Mouse (Mus musculus) cerebellum, postnatal 14 days (tissue): ENCODE results near the gene Mettl6.

Source experiments
- DNase-seq, 2 experiments: peaks; one replicate each; pipeline ENCODE4 v3.0.0; 2021; ENCODE audit warnings: mixed read lengths in 2 of 2

Mettl6 gene

DNA sequence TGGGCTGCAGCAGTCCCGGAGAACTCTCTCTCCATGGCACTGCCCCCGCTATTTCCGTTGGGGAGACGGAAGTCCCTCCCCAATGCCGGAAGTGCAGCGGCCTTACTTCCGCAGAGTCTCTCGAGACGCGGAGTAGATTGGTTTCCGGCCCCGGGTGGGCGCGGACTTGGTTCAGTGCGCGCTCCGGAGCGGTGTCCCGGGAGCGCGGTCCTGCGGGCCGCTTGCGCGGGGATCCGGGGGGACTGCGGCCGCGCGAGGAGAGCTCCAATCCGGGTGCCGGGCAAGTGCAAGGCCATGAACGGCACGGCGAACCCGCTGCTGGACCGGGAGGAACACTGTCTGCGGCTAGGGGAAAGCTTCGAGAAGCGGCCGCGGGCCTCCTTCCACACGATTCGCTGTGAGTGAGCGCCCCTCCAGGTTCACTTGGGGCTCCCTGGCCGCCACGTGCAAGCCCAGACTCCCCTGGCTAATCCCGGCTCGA, at the start of gene Mettl6:
Gene Mettl6 (minus strand): TSS at position 66 of the 481 bp plus-strand sequence.
- DNase-seq, result peak; percentile 89 to 91

DNA sequence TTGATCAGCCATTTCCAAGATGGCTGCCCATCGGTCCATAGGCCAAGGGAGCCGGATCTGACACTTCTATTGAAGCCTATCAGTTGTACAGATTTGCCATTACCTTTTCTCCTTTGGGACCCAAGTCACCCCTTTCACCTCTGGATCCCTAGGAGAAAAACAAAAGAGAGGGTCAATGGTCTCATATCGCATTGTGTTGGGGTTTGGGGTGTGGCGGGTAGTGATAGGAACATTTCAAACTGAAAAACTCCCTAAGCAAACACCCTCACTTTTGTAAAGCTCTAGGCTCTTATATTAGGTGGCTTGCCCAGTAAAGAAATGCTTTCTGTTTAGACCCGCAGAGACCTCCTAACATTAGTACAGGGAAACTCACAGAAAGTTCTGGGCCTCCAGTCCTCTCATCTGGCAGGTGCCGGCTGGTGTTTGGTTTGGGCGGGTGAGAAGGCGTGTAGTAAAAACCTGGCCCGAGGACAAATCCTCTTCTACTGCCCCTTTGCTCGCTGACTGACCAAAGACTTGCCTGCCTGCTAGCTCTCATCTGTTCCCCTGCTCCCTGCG, 49.1 kb upstream of the Mettl6 start:
- no peak for DNase-seq

DNA sequence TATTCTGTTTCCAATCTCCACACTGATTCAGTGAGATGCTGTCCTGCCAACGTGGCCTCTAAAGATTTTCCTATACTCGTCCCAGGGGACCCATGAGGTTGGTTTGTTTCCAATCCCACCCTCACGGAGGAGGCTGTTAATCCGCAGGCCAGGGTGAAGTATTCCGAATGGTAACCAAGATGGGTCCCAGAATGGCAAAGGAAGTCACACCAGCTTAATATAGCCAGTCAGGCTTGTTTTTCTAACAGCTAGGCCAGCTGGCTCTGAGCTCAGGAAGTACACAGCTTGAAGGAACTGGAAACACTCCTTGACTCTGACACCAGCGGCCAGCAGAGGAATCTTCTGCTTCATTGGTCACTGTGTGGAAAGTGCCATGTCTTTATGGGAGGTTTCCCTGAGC, 42.5 kb upstream of the Mettl6 start:
- DNase-seq, result peak; percentile 85 to 86

DNA sequence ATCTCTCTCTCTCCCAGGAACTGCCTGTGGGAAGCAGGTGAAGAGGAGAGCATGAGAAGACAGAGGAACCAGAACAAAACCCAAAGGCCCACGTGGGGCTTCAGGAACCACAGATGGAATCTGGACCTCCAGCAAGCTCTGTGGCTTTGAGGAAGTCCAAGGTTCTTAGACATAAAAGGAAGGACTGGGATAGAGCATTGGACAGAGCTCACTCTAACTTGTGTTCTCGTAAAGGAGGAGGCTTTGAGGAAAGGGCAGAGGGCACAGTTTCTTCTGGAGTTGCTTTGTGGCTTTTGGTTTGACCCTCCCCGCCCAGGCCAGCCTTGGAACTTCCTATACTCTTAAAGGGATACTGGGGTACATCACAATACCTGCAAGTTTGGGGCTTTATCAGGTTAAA, 37.8 kb upstream of the Mettl6 start:
- no peak for DNase-seq

DNA sequence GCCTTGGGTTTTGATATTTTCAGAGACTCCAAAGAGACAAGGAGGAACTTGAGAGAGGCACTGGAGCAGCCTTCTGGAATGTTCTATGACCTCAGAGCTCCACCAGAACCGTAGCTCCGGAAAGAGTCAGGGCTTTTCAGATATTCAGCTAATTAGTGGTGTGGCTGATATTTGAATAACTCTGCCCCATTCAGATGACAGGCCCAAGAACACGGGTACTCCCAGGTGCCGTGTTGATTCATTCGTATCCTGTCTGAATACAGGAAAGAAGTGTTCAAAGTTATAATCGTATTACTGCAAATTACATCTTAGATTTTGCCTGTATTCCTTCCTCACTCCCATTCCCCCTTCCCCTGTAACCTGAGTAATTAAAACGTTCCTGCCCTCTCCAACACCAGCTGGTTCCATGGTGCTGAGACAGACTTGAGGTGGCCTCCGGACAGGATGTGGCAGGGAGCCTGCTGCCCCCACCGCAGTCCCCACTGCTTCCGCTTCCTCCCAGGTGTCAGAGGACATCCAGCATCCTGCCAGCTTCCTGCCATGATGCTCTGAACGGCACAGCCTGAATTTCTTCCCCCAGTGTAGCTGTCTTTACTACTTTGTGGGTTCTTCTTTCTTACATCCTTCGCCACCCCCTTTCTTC, 36.8 kb upstream of the Mettl6 start:
- DNase-seq, result no peak

DNA sequence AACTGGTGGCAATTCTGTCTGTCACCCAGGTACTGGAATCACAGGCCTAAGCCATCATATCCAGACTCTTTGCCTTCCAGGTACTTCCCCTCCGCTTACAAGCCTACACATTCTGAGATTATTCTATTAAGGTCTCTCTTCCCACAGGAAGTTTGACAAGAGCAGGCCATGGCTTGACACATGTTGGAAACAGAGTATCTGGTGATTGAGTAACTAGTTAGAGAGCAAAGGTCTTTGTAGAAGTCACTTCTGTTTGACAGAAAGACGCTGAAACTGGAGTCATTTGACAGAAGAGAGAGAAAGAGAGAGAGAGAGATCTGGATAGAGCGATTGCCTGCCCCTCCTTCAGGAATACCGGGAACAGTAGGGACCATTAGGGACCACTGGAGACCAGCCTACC, 36.0 kb upstream of the Mettl6 start:
- DNase-seq, result no peak

DNA sequence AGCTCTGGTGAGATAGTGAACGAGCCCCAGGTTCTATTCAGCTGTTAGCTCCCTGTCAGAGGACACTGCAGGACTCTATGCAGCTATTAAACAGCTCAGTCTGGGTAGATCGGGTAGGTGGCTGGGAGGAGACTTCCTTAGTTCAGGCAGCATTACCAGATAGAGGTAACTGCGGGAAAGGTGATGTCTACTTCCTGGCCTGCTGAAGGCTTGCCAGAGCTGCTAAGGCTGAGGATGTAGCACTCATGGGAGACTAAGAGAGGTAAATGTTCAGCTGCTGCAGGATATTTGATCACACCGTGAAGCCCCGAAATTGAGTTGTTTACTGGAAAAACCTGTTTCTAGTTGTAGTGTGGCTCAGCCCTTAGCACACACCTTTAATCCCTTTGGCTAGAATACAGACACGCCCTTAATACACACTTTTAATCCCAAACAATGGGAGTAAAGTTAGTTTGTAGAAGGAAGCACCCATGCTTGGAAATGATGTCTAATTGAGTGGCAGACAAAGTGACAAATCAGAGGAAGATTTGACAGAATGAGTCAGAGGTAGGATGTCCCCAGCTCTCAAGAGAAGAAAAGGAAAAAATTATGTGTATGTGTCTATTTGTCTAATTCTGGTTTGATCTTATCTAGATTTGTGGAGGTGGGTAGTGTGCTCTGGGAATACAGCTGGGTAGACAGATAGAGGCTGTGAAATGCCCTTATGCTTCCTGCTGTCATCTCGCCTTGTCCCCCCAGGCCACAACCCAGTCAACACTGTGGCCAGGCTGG, 30.4 kb upstream of the Mettl6 start:
- DNase-seq, result no peak

DNA sequence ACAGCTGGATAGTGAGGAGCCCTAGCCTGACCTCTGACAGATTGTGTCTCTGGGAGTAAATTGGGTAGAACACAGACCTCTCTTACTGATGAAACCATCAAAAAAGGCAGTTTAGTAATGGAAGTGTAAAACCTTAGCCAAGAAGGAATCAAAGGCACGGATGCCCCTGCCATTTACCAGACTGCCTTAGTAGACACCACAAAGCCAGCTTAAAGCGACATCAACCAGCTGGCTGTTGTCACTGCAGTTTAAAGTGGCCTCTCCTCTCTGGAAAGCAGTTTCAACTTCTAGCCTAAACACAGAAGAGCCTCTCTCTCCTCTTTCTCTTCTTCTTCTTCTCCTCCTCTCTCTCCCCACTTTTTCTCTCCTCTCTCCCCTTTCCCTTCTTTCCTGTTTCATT, 26.5 kb upstream of the Mettl6 start:
- peak in 1 of 2 experiments; percentile 43 for DNase-seq

DNA sequence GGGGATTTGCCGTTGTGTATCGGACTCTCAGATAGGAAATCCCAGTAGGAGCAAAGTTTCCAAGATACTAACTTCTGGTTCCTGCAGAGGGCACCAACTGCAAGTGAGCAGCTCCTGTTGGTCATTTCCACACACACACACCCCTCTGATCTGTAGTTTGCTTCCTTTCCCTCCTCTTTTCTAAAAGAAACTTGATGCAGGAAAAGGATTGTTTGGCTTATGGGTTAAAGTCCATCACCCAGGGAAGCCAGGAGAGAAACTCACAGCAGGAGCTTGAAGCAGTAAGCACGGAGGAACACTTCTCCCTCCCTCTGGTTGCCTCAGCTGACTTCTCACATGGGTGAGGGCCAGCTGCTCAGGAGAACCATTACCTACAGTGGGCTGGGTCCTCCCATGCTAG, 24.3 kb upstream of the Mettl6 start:
- peak in 1 of 2 experiments; percentile 18 for DNase-seq

DNA sequence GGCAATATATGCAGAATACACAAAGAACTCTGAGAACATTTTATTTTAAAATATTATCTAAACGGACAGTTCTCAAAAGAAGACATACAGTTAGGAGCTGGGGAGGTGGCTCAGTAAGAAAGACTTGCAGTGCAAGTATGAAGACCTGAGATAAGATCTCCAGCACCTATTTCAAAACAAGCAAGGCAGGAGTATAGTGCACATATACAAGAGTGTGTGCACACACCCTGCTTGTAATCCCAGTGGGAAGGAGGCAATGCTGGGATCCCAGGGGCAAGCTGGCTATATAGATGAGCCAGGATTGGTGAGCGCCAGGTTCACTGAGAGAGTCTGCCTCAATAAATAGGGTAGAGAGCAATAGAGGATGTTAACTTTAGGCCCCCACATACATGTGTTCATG, 21.1 kb upstream of the Mettl6 start:
- no peak for DNase-seq

DNA sequence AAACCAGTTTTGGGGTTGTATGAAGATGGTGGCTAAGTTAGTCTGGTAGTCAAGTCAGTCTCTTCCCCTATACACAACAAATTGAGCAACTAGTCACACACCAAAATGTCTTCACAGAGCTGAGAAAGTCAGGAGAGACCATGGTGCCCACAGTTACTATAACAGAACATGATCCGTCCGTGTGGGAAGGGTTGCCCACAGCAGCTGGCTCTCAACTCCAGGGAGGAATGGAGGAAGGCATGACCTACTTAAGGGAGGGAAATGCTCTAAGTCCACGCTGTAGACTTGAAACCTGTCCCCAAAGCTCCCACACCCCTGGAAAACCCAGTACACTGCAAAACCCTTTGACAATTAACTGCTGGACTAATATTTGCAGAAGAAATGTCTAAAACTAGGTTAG, 15.5 kb upstream of the Mettl6 start:
- no peak for DNase-seq

DNA sequence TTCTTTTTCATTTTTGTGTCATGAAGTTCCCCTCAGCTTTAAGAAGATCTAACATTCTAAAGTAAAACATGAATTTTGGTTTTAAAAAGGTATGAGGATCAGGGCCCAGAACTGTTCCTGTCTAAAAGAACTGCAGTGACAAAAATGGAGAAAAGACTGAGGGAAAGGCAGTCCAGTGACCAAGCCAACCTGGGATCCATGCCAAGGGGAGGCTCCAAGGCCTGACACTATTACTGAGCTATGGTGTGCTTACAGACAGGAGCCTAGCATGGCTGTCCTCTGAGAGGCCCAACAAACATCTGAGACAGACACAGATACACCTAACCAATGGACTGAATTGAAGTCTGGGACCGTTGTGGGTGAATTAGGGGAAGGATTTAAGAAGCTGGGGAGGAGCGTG, 15.1 kb upstream of the Mettl6 start:
- DNase-seq, result peak; percentile 72 to 73

DNA sequence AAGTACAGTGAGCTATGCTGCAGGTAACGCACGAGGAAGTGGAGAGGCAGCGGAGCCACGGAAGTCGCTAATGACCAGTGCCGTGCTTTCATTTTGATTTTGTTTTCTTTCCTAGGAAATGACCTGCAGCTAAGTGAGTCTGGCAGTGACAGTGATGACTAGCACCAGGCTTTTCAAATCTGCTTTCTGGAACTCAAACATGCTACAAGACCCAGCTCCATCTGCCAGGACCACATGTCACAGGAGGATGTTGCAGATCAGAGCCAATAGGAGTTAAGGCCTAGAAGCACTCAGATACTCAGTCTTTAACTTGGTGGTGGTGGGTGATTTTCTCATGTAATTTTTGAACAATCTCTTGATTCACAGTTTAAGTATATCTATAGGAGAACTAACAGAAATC, 11.6 kb upstream of the Mettl6 start:
- DNase-seq, result peak; percentile 71 to 83

DNA sequence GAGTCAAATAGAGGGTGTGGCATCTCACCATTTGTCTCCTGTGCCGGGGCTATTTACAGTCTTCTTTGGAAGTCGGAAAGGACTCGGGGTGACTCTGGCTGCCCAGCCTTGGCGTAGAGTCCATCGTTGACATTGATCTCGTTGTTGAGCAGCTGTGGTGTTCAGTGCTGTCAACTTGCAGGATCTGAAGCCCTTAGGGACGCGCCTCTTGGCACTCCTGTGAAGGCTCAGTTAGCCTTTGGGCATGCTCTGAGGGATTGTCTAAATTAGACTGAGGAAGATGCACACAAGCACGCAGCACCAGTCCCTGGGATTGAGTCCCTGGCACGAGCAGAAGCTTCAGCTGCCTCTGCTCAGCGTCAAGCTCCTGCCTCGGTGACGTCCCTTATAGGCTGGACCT, 8.6 kb upstream of the Mettl6 start:
- no peak for DNase-seq

DNA sequence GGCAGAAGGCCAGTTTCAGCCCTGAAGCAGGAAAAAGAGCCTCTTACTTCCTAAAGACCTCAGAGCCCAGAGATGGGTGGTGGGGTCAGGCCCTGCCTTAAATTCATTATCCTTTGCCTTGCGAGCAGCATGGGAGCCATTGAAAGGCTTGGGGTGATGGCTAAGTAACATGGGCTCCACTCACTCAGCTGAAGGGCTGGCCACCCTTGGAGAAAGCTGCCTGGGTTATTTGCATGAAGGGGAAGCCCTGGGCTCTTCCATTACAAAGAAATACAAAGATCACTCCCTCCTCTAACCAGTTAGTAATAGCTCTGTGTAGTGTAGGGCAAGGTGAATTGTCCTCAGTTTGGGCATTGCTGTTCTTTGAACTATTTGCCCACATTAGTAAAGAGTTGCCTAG, 4.7 kb upstream of the Mettl6 start:
- DNase-seq, result no peak

DNA sequence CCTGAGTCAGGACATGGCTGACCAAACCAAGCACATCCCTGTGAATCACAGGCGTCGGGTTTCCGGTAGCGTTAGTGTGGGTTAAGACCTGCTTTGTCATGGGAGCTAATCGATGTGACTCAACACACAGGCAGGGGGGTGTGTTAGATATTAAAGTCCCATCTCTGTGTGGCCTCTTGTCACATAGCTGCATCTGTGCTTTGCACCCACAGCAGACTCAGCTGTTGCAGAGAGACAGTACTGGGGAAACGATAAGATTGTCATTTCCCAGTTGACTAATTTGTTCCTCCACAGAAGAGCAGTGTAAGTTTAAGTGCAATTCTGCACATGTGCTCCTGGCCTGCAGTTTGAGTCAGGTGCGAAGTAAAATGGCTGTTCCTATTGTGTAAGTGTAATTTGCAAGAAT, 1.4 kb upstream of the Mettl6 start:
- no peak for DNase-seq

DNA sequence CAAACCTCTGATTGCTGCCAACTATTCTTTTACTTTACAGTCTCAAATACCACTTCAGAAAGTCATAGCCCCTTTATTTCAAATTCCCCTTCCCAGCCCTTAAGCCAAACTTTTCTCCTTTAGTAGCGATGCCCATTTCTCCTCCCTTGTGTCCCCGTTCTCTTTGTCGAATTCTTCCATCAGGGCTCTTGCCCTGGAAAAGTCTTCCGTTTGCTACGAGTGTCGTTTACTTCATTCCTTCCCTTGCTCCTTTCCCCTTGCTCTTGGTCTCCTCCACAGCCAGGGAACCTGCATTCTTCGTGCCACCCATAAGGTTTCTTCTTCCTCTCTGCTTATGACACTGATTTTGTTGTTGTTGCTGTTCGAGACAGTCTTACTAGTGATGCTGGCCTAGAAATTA, 698 bp upstream of the Mettl6 start:
- DNase-seq, result no peak

DNA sequence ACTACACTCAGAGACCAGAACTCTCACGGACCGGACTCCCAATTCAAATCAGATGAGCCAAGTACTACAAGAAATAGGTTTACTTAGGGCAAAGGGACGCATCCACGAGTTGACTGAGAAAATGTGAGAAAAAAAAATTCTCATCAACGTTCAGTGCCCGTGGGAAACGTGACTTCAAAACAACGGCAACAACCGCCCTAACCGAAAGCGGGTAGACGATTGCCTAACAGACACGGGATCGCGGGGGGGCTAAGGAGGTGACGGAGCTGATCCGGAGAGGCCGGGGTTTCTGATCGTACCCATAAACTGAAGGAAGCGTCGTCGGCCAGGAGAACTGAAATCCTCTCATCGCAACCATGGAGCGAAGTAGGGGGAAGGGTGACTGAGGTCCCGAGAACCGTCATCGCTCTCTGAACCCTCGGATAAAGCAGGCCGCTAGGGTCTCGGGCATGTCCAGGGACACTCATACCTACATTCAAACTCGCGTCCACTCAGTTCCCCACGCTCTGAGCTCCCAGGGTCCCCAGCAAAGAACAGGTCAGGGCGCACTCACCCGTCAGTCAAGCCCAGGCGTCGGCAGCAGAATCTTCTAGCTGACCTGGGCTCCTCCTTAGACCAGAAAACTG, 378 bp downstream of the Mettl6 start, which contains the start of gene Eaf1:
Gene Eaf1 (plus strand): TSS at position 51 of the 626 bp plus-strand sequence.
- DNase-seq, result peak in 1 of 2 experiments; percentile 56

DNA sequence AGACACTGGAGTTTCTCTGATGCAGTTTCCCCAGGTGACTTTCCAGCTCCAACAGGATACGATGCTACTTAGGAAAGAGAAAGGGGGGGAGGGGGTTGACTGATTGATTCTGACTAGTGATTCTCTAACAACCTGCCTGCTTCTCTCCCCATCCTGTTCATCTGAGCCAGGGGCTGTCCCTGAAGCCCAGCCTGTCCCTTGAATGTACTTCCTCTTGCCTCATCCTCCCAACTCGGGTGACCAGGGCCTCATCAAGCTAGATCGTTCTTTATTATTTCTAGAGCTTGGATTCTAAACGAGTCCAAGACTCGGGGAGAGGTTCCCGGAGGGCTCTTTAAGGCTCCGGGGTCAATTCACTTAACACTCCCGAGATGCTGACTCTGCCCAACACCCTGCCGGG, 939 bp downstream of the Mettl6 start:
- DNase-seq, result no peak

DNA sequence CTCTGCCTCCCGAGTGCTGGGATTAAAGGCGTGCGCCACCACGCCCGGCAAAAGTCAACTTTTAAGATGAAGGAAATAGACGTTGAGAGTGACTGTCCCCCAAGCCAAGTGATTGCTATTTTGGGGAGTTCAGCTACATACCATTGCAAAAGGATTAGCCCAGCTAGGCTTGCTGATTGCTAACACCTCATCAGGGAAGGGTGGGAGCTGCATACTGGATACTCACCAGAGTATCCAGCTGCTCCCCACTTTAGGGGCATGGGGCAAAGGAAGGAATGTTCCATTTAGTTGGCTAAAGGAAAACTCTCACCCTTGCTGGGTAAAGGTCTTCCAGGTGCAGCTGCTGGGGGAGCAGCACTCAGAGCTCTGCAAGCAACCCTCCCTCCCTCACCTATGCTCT, 6.8 kb downstream of the Mettl6 start:
- no peak for DNase-seq

DNA sequence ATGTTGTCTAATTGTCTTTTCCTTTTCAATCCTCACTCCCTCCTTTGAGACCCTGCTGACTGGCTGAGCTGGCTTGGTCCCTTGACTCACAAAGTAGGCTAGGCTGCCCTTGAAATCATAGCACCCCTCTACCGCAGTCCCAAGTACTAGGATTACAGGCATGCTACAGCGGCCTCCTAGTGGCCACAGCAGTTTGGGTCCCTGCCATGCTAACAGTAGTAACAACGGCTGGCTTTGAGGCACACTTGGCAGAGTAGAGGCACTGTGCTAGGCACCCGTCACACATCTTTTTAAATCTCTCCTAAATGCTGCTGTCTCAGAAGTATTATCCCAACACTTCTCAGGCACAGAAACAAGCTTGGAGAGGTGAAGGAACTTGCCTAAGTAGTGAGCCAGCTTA, 8.4 kb downstream of the Mettl6 start:
- DNase-seq, result no peak

DNA sequence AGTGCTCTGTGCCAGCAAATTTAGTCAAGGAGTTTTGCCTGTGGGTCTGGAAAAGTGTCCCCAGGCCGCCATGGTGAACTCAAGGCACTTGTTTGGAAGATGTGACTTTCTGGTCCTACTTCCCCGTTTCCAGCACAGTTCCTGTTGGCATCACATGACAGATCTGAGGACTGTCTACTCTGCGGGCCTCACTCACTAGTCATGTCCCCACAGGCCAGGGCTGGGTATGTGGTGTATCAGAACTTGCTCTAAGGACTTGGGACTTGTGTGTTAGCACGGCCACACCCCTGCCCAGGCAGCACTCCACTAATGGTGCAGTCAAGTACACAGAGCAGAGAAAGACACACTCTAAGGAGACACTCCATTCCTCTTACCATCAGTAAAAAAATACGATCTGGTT, 12.4 kb downstream of the Mettl6 start:
- no peak for DNase-seq

DNA sequence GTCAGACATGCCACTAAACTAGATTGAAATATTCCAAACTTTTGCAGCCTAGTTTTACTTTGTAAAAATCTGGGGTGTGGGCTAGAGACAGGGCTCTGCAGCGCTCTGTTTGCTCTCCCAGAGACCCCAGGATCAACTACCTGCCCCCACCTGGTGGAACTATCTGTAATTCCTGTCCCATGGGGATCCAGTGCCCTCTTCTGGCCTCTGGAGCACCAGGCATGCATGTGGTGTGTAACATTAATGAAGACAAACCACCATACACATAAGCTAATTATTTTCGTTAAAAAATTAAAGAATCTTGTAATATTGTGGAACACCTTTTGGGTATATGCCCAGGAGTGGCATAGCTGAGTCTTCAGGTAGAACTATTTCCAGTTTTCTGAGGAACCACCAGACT, 21.5 kb downstream of the Mettl6 start:
- DNase-seq, result no peak
